ENCODE assay signal across 8 mouse cellular contexts in the genomic region with DNA sequence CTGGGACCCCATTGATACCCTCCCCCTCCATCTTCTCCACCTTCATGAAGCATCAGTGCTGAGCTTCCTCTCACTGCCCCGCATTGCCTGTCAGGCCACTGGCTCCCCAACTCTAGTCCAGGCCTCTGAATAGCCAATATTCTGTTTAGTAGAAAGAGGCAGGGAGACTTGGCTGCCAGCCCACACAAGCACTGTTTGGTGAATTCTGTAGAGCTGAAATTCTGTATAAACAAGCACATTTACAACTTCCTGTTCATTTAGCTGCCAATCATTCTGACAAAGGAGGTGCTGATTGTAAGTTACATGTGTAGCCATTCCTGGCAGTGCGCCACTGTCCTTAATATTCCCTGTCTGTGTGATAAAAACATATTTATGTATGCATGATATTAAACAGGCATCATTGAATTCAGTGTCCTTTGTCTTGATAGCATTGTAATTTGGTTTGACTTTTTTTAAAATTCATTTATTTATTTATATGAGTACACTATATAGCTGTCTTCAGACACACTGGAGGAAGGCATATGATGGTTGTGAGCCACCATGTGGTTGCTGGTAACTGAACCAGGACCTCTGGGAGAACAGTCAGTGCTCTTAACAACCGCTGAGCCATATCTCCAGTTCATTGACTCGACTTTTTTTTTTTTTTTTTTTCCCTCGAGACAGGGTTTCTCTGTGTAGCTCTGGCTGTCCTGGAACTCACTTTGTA. TPM values are rescaled to one million over a fixed set of nuclear protein-coding genes. Genes with fewer than 3 reads are reported as not detected.
A peak's percentile ranks its signal among the peaks of the same experiment; 100 is the strongest.
DNase-seq lines count a peak whose midpoint lies in the region; ATAC-seq lines count a peak whose summit lies in the region.

No protein-coding gene starts in this region.

- H3K4me2 ChIP-seq in embryonic facial prominence, embryonic 14.5 days (ENCODE audit: low read depth, low read length) = no peak overlapping the region
- no peak overlapping the region for H3K4me2 ChIP-seq in intestine, embryonic 14.5 days (ENCODE audit: low read length)

- WGBS in embryonic facial prominence, embryonic 14.5 days = 56% methylated on average over 5 of the region's 5 CpGs
- 52% methylated on average over 5 of the region's 5 CpGs for WGBS in intestine, embryonic 14.5 days
- WGBS in limb, embryonic 10.5 days = 83% methylated on average over 5 of the region's 5 CpGs

- H3K36me3 ChIP-seq in embryonic facial prominence, embryonic 14.5 days (ENCODE audit: control insufficient read depth, insufficient read depth, low read length) = peaks cover 5% of the 10 kb centered on the region; the same call in 1 of the 2 replicates
- H3K36me3 ChIP-seq in intestine, embryonic 14.5 days (ENCODE audit: control insufficient read depth, insufficient read depth, low read length) = no peaks in the 10 kb centered on the region
- H3K36me3 ChIP-seq in limb, embryonic 10.5 days = peaks cover 40% of the 10 kb centered on the region

- H3K9me3 ChIP-seq in embryonic facial prominence, embryonic 14.5 days (ENCODE audit: control insufficient read depth, low read length) = no peaks in the 10 kb centered on the region
- no peaks in the 10 kb centered on the region for H3K9me3 ChIP-seq in intestine, embryonic 14.5 days (ENCODE audit: control insufficient read depth, low read length)
- no peaks in the 10 kb centered on the region for H3K9me3 ChIP-seq in limb, embryonic 10.5 days (replicated peaks)

- H3K4me3 ChIP-seq in embryonic facial prominence, embryonic 14.5 days (ENCODE audit: low read depth, low read length) = no peak overlapping the region
- no peak overlapping the region for H3K4me3 ChIP-seq in intestine, embryonic 14.5 days (ENCODE audit: low read depth, low read length)
- no peak overlapping the region for H3K4me3 ChIP-seq in limb, embryonic 10.5 days

- H3K27ac ChIP-seq in embryonic facial prominence, embryonic 14.5 days (replicated peaks; ENCODE audit: low read depth, low read length) = peak overlapping the region; percentile 74
- peak overlapping the region; percentile 72 for H3K27ac ChIP-seq in intestine, embryonic 14.5 days (ENCODE audit: low read depth)
- peak overlapping the region; percentile 61 for H3K27ac ChIP-seq in limb, embryonic 10.5 days

- peaks cover 38% of the 10 kb centered on the region for H3K4me1 ChIP-seq in embryonic facial prominence, embryonic 14.5 days (ENCODE audit: control insufficient read depth, insufficient read depth, low read length)
- H3K4me1 ChIP-seq in intestine, embryonic 14.5 days (replicated peaks; ENCODE audit: control insufficient read depth, insufficient read depth, low read length) = peaks cover 26% of the 10 kb centered on the region
- H3K4me1 ChIP-seq in limb, embryonic 10.5 days = peaks cover 44% of the 10 kb centered on the region

- no peak overlapping the region; the same call in 1 of the 2 replicates for H3K9ac ChIP-seq in embryonic facial prominence, embryonic 14.5 days (ENCODE audit: low read depth, low read length)
- no peak overlapping the region for H3K9ac ChIP-seq in intestine, embryonic 14.5 days (ENCODE audit: low read length)

- no peaks in the 10 kb centered on the region for H3K27me3 ChIP-seq in embryonic facial prominence, embryonic 14.5 days (replicated peaks; ENCODE audit: control insufficient read depth, insufficient read depth, low read length)
- H3K27me3 ChIP-seq in intestine, embryonic 14.5 days (replicated peaks; ENCODE audit: control insufficient read depth, insufficient read depth, low read length) = no peaks in the 10 kb centered on the region
- no peaks in the 10 kb centered on the region for H3K27me3 ChIP-seq in limb, embryonic 10.5 days (ENCODE audit: low read depth, poor library complexity, severe bottlenecking)

- peak; percentile 53 for DNase-seq in layer of hippocampus, adult 11-12 months (ENCODE audit: low spot score)
- no peak for DNase-seq in layer of hippocampus, adult 9-10 months (ENCODE audit: low spot score)
- peak; percentile 89 for DNase-seq in embryonic facial prominence, embryonic 14.5 days (ENCODE audit: low spot score)
- DNase-seq in intestine, embryonic 14.5 days (ENCODE audit: low spot score) = no peak
- DNase-seq in limb, embryonic 10.5 days (ENCODE audit: low spot score) = no peak
- peak; percentile 76 for DNase-seq in right cerebral cortex, postnatal 4 days
- no peak for DNase-seq in T-cell, adult 2 months (ENCODE audit: low spot score)

- ATAC-seq in embryonic facial prominence, embryonic 14.5 days (ENCODE audit: low read depth) = peak; percentile 20
- no peak for ATAC-seq in intestine, embryonic 14.5 days (replicated peaks; ENCODE audit: low FRiP score, low TSS enrichment, low read depth)
- ATAC-seq in erythroblast, adult 5-6 weeks (replicated peaks; ENCODE audit: low FRiP score, poor library complexity, severe bottlenecking) = no peak

RNA-seq across cellular contexts. Expression of gene Umps, which starts 32.0 kb away (rescaled TPM):
- 45.7 and 51.2 TPM in 2 replicates for polyA plus RNA-seq in embryonic facial prominence, embryonic 14.5 days (2014; fragmentation: Nextera tagmentation; extraction: Ambion mirVana)
- polyA plus RNA-seq in intestine, embryonic 14.5 days (2014; fragmentation: Nextera tagmentation; extraction: Ambion mirVana) = 71.5 and 76.5 TPM in 2 replicates
- 107 and 119 TPM in 2 replicates for polyA plus RNA-seq in limb, embryonic 10.5 days (2016; fragmentation: Nextera tagmentation; extraction: Ambion mirVana)
- total RNA-seq in erythroblast, adult 5-6 weeks (2015; ENCODE audit: low replicate concordance) = 7.5 and 14.2 TPM in 2 replicates
- 11.4 and 13.4 TPM in 2 replicates for total RNA-seq in erythroblast, adult 5-6 weeks (2017; ENCODE audit: low replicate concordance)

Comparison
In these comparisons a context has a peak if more than half of its experiments do, and no peak if none do; other contexts are left out.
1. DNase-seq: peak in layer of hippocampus, adult 11-12 months (single experiment), embryonic facial prominence, embryonic 14.5 days (single experiment) and right cerebral cortex, postnatal 4 days (single experiment); none in layer of hippocampus, adult 9-10 months (single experiment), intestine, embryonic 14.5 days (single experiment), limb, embryonic 10.5 days (single experiment) and T-cell, adult 2 months (single experiment).
2. Peak in every context shown above with its lines, with median percentiles within 50 percentile points of each other: H3K27ac ChIP-seq.